Mouse (Mus musculus) limb, embryonic 15.5 days (tissue): Measurements from ENCODE around the gene Arhgap29. TPM values are rescaled to one million over a fixed set of nuclear protein-coding genes. Genes with fewer than 3 reads are reported as not detected.

Source experiments
- ATAC-seq: fragments of 200-750 bp; cut with Nextera tagmentation; 2 replicates; pipeline ENCODE4 v1.8.0; 2017; ENCODE audit warnings: low read depth, moderate TSS enrichment; ENCODE audit not compliant: insufficient number of reproducible peaks, low FRiP score, low TSS enrichment
- H3K27ac ChIP-seq: fragments of 300-500 bp; sonication (generic); 2 replicates; pipeline ENCODE4 v1.5.1; 2015; ENCODE audit warnings: moderate library complexity, mild to moderate bottlenecking, inconsistent platforms
- H3K27me3 ChIP-seq: fragments of 300-500 bp; sonication (generic); 2 replicates; pipeline ENCODE4 v1.6.1; 2015; ENCODE audit warnings: inconsistent platforms
- H3K36me3 ChIP-seq: fragments of 300-500 bp; sonication (generic); 2 replicates; pipeline ENCODE4 v1.6.1; 2015; ENCODE audit warnings: inconsistent platforms
- H3K4me1 ChIP-seq: fragments of 300-500 bp; sonication (generic); 2 replicates; pipeline ENCODE4 v1.6.1; 2015; ENCODE audit warnings: inconsistent platforms
- H3K4me2 ChIP-seq: fragments of 300-500 bp; sonication (generic); 2 replicates; pipeline ENCODE4 v1.6.1; 2015; ENCODE audit warnings: mild to moderate bottlenecking, inconsistent platforms
- H3K4me3 ChIP-seq: fragments of 300-500 bp; sonication (generic); 2 replicates; pipeline ENCODE4 v1.5.1; 2015; ENCODE audit warnings: mild to moderate bottlenecking, inconsistent platforms
- H3K9ac ChIP-seq: fragments of 300-500 bp; sonication (generic); 2 replicates; pipeline ENCODE4 v1.6.1; 2015; ENCODE audit warnings: inconsistent platforms
- H3K9me3 ChIP-seq: fragments of 300-500 bp; sonication (generic); 2 replicates; pipeline ENCODE4 v1.6.1; 2016; ENCODE audit warnings: inconsistent platforms
- WGBS: fragments of 180-500 bp; shearing (Covaris S2); methylation state at CpG from one replicate; pipeline ENCODE4 v1.1.7; 2015; 5-methylcytosine and 5-hydroxymethylcytosine counted together
- polyA plus RNA-seq: library from polyadenylated mRNA; unstranded; fragments of >200 nt; fragmentation: Nextera tagmentation; extraction: Ambion mirVana; gene quantifications from 2 replicates; pipeline ENCODE4 v1.2.1, GENCODE M21; 2015

The Arhgap29 gene
- polyA plus RNA-seq, 1 experiment from 2014 or later, result 40.8 TPM

DNA sequence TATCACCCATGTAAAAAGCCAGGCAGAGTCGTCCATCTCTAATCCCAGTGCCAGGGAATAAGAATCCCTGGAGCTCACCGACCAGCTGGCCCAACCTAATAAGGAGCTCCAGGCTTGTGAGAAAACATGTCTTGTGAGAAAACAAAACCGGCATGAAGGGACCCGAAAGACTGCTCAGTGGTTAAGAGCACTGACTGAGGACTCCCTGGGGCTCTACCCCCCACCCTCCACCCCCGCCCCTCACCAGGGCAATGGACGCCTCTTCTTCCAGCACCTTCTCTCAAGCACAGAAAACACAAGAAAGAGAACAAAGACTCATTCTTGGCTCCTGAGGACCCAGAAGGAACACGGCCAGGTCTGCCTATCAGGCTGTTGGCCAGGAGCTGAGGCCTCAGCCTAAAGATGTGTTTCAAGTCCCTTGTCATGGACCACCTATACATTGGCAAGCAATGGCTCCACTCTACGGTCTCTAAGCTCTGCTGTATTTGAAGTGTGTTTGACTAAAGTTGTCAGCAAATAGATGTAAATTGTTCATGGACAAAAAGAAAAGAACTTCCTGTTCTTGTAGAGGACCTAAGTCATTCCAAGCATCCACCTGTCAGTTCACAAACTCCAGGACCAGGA is 68.8 kb downstream of the Arhgap29 start:
- ATAC-seq, result no peak
- Histone ChIP-seq H3K4me3 (no peak overlapping the region), H3K4me1 (no peaks in the 10 kb centered on the region), H3K4me2 (no peak overlapping the region), H3K36me3 (peaks cover 7% of the 10 kb centered on the region; the same call in 1 of the 2 replicates), H3K9ac (no peak overlapping the region), H3K9me3 (no peaks in the 10 kb centered on the region), H3K27me3 (no peaks in the 10 kb centered on the region), H3K27ac (no peak overlapping the region)
- 88% methylated on average over 8 of the region's 8 CpGs for WGBS

DNA sequence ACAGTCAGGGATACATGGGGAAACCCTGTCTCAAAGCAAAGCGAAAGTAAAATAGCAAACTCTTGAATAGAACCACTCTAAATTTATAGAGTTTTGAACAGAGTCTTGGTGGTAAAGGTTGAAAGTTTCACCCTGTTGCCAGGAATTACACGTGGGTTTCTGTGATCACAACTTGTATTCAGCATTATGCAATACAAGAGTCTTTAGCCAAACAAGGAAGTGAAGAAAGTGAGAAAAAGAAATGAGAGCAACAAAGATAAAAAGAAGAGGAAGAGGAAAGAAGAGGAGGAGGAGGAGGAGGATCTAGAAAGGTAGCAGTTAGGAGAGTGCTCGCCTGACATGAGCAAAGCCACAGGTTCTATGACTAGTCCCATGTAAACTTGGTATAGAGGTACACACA is 70.0 kb downstream of the Arhgap29 start:
- Histone ChIP-seq H3K4me3 (no peak overlapping the region), H3K4me2 (no peak overlapping the region), H3K9me3 (no peaks in the 10 kb centered on the region), H3K36me3 (no peaks in the 10 kb centered on the region), H3K27ac (no peak overlapping the region), H3K27me3 (no peaks in the 10 kb centered on the region), H3K9ac (no peak overlapping the region), H3K4me1 (no peaks in the 10 kb centered on the region)
- WGBS, result 80% methylated on average over 3 of the region's 3 CpGs
- ATAC-seq, result no peak

DNA sequence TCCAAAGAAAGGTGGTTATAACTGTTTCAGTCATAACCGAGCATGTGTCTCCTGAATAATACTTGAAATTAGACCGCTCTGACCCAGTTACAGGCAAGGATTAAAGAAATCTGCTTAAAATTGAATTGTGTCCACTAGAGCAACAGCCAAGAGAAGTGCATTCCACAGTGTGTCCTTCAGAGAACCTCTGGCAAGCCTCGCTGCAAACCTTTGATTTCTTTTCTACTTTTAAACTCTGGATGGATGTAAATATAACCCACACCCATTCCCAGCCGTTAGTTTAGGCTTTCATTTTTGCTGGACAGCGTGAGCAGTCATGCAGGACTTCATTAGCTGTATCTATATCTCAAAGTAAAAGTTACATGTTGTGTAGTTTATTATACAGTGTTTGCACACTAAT is 74.3 kb downstream of the Arhgap29 start:
- H3K9me3 ChIP-seq, result no peaks in the 10 kb centered on the region
- 38% methylated on average over 5 of the region's 5 CpGs for WGBS
- no peak for ATAC-seq
- H3K36me3 ChIP-seq, result no peaks in the 10 kb centered on the region
- no peak overlapping the region for H3K4me2 ChIP-seq
- no peak overlapping the region for H3K9ac ChIP-seq
- H3K27ac ChIP-seq, result peak overlapping the region; percentile 38
- no peaks in the 10 kb centered on the region for H3K4me1 ChIP-seq
- no peak overlapping the region for H3K4me3 ChIP-seq
- H3K27me3 ChIP-seq, result no peaks in the 10 kb centered on the region

DNA sequence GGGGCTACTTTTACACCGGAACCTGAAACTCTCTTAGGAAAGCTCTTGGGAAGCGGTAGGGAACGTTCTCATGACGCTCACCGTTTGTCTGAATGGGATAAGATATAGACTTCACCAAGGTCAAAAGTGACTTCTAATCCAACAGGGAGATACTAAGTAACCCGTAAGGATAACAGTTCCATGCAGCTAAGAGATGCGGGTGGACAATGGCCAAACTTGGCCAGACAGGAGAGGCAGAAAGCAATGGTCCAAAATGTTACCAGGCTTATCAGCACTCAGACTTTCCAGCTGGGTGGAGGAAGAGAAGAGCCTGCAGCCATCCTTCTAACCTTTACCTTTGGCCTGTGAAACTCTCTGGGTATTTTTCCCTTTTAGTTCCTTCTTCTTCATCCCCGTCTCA is 75.4 kb downstream of the Arhgap29 start:
- Histone ChIP-seq H3K4me1 (no peaks in the 10 kb centered on the region), H3K27me3 (no peaks in the 10 kb centered on the region), H3K4me2 (no peak overlapping the region), H3K36me3 (no peaks in the 10 kb centered on the region), H3K9me3 (no peaks in the 10 kb centered on the region), H3K27ac (no peak overlapping the region), H3K4me3 (no peak overlapping the region), H3K9ac (no peak overlapping the region)
- WGBS, result 90% methylated on average over 8 of the region's 8 CpGs
- ATAC-seq, result no peak

DNA sequence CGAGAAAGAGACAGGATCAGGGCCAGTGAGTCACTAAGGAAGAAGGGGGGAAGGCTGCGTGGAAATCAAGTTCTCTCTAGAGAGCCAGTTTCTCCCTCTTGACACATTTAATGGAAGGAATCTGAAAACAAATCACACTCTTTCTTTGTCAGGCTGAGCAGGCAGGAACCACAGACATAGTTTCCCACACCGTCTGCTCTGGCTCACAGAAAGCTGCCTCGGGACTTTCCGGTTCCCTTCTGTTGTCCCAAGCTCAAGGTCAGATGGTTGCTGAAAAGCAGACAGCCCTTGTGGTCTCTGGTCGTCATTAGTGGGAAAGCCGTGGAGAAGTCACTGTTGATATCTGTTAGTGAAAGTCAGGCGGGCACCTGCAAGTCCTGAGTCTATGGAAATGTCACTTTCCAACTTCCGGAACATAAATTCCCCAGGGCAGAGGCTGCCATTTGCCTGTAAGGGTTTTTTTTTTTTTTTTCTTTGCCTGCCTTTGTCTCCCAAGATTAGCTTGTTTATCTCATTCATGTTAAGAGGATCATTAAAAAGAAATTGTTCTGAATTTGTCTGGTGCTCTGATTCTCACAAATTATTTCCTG is 81.0 kb downstream of the Arhgap29 start:
- H3K27ac ChIP-seq, result peak overlapping the region; percentile 24
- H3K4me2 ChIP-seq, result no peak overlapping the region
- H3K4me3 ChIP-seq, result no peak overlapping the region
- no peak for ATAC-seq
- no peaks in the 10 kb centered on the region; the same call in 1 of the 2 replicates for H3K9me3 ChIP-seq
- H3K4me1 ChIP-seq, result 0 out of 2 replicates have a peak, but pooled peaks cover 14% of the 10 kb centered on the region
- WGBS, result 42% methylated on average over 9 of the region's 9 CpGs
- no peaks in the 10 kb centered on the region for H3K36me3 ChIP-seq
- H3K9ac ChIP-seq, result no peak overlapping the region
- no peaks in the 10 kb centered on the region for H3K27me3 ChIP-seq

DNA sequence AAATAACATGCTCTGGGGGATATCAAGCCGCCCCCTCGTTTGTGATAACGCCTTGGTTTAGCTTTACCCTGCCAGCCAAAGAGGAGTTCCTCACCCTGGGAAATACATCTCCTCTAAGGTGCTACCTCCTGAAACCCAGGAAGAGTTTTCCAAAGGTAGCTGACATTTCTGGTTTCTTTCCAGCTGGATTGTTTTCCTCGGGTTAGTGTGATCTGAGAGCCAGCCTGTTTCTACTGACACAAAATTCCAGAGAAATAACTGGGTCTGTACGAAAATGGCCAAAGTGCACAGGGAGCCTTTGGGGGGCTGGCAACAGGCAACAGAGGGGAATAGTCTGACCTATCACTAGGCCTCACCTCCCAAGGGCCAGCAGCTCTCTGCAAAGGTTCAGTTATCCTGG is 81.9 kb downstream of the Arhgap29 start:
- WGBS, result 61% methylated on average over 5 of the region's 5 CpGs
- no peak overlapping the region for H3K9ac ChIP-seq

DNA sequence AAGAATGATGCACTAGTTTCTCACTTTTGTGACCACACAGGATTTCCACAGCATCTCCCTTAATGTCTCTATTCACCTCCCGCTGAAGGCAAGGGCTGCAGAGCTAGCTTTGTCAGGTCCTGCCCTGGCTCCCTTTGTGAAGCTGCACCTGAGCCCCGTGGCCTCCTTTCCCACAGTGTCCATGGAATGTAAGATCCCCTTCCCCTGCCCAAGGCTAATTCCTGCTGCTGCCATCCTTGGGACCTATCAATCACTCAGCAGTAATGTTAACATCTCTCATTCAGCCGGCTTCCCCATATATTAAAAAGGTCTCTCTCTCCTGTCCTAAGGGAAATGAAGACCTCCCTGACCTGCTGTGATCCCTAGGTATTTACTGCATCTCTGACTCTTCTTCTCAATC is 82.8 kb downstream of the Arhgap29 start:
- Histone ChIP-seq H3K9ac (no peak overlapping the region), H3K4me2 (no peak overlapping the region), H3K4me3 (no peak overlapping the region), H3K9me3 (no peaks in the 10 kb centered on the region; the same call in 1 of the 2 replicates), H3K27me3 (no peaks in the 10 kb centered on the region), H3K27ac (no peak overlapping the region), H3K4me1 (0 out of 2 replicates have a peak, but pooled peaks cover 14% of the 10 kb centered on the region), H3K36me3 (no peaks in the 10 kb centered on the region)
- ATAC-seq, result no peak
- 50% methylated on average over 3 of the region's 3 CpGs for WGBS

More for the DNA sequence above, 81.9 kb downstream of the Arhgap29 start:
- no peak overlapping the region for H3K4me2 ChIP-seq
- H3K27me3 ChIP-seq, result no peaks in the 10 kb centered on the region
- H3K9me3 ChIP-seq, result no peaks in the 10 kb centered on the region; the same call in 1 of the 2 replicates
- ATAC-seq, result no peak
- H3K27ac ChIP-seq, result no peak overlapping the region
- H3K4me1 ChIP-seq, result 0 out of 2 replicates have a peak, but pooled peaks cover 14% of the 10 kb centered on the region
- no peaks in the 10 kb centered on the region for H3K36me3 ChIP-seq
- no peak overlapping the region for H3K4me3 ChIP-seq

DNA sequence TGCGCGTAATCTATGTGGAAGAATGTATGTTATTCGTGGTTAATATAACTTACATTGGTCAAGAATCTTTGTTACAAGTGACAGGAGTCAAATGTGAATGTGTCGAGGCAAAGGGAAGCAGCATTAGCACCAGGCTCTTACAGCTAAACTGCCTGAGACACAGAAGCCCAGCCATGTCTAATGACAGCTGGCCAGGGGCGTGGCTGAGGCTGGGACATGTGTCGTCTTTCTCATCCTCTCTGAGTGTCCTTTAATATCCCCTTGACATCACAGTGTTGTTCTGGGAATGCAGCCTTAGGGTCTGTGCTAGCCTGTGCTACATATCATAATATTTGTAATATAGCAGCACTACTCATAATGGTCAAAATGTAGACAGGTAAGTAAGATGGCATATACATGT is 88.2 kb downstream of the Arhgap29 start:
- Histone ChIP-seq H3K4me2 (no peak overlapping the region), H3K9ac (no peak overlapping the region), H3K36me3 (no peaks in the 10 kb centered on the region), H3K27me3 (no peaks in the 10 kb centered on the region), H3K4me3 (no peak overlapping the region), H3K27ac (no peak overlapping the region), H3K4me1 (peaks cover 21% of the 10 kb centered on the region), H3K9me3 (no peaks in the 10 kb centered on the region; the same call in 1 of the 2 replicates)
- WGBS, result 82% methylated on average over 6 of the region's 6 CpGs
- no peak for ATAC-seq

DNA sequence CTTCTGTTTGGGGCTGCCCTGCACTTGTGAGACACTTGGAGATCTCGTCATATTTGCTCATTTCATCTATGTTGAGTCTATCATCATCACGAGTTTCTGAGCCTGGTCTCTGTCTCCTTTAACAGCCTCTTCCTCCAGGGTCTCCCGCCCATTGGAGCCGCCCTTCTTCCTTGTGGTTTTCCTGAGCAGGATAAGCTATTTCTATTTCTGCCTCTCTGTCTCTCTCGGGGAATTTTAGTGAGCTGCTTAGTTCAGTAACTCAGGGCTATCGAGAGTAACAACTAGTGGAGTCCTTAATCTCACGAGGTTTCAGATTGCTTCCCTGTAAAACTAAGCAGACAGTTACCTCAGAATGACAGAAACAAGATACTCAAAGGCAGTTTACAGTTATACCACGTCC is 90.8 kb downstream of the Arhgap29 start:
- Histone ChIP-seq H3K27ac (0 out of 2 replicates have a peak overlapping the region, but pooled peaks have one; percentile 28), H3K9ac (no peak overlapping the region), H3K36me3 (no peaks in the 10 kb centered on the region), H3K27me3 (no peaks in the 10 kb centered on the region), H3K4me2 (0 out of 2 replicates have a peak overlapping the region, but pooled peaks have one; percentile 11), H3K4me3 (no peak overlapping the region), H3K4me1 (peaks cover 45% of the 10 kb centered on the region), H3K9me3 (no peaks in the 10 kb centered on the region)
- no peak for ATAC-seq
- 17% methylated on average over 8 of the region's 8 CpGs for WGBS

DNA sequence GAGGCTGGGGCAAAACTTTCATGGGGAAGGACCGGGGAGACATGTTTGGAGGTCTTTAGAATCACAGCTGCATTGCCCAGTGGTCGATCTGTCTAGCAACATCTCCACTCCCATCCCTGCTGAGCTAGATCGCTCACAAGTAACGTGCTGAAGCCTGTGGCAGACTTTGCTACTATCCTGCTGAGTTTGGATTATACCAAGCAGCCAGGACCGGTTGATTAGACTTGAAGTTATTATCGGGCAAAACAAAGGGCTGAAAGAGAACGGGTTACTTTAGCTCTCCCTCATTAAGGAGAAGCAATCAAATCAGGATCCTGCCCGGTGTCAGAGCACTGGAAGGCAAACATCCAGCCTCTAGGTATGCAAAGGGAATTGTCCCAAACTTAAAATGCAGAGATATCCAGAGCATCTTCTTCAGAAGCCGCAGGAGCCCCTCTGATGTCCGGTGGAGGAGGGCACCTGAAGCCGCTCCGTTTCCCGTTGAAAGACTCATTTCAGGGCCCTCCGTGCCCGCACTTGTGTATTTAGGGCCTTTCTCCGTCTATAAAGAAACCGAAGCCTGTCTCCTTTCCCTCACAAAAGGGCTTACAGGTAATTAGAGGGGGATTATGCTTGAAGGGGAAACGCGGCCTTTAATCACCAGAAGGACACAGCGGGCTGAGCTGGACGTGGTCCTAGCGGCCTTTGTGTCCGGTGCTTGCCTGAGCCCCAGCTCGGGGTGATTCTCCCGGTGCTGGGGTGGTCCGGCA is 91.6 kb downstream of the Arhgap29 start, which contains the start of gene Abca4:
Gene Abca4 (plus strand): TSS at position 645 of the 749 bp plus-strand sequence.
- no peak within 1 kb of the TSS for H3K4me3 ChIP-seq
- no peak for ATAC-seq
- 0 out of 2 replicates have a peak within 1 kb of the TSS, but pooled peaks have one; percentile 28 for H3K27ac ChIP-seq

DNA sequence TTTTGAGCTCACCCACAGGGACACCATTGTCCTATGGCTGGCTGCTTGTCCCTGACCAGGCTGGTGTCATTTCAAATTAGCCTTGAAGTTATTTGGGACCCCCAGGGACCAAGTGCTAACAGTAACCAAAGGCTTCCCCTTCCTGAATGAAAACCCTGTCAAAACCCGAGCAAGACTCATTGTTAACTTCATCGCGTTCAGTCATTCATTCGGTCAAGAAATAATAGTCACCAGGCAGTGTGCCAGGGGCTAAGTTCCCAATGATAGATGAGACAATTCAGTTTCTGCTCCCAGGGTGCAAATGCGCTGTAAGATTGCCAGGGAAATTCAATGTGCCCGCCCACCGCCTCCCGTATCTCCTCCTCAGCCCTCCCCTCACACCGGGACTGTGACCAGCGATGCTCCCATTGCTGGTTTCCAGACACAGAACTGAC is 93.9 kb downstream of the Arhgap29 start:
- H3K36me3 ChIP-seq, result no peaks in the 10 kb centered on the region
- 35% methylated on average over 10 of the region's 10 CpGs for WGBS
- no peak for ATAC-seq
- H3K4me1 ChIP-seq, result peaks cover 60% of the 10 kb centered on the region
- H3K27ac ChIP-seq, result no peak overlapping the region
- H3K9me3 ChIP-seq, result no peaks in the 10 kb centered on the region
- no peak overlapping the region for H3K4me3 ChIP-seq
- no peak overlapping the region for H3K4me2 ChIP-seq
- H3K27me3 ChIP-seq, result no peaks in the 10 kb centered on the region
- no peak overlapping the region for H3K9ac ChIP-seq

More for the DNA sequence above, 91.6 kb downstream of the Arhgap29 start, which contains the start of gene Abca4:
- Histone ChIP-seq H3K4me1 (peaks cover 54% of the 10 kb centered on the region), H3K9ac (no peak within 1 kb of the TSS), H3K4me2 (0 out of 2 replicates have a peak within 1 kb of the TSS, but pooled peaks have one; percentile 11), H3K9me3 (no peaks in the 10 kb centered on the region), H3K36me3 (no peaks in the 10 kb centered on the region), H3K27me3 (no peaks in the 10 kb centered on the region)
- 19% methylated on average over 26 of the region's 26 CpGs for WGBS
